Mouse (Mus musculus): ENCODE measurements around the gene Cybc1.

The Cybc1 gene

GRCm38 (mm10) chr11:121229018-121229439, at the start of gene Cybc1:
Gene Cybc1 (minus strand): TSS chr11:121229322.
- DNase-seq: peak; percentile 55

- no peak for DNase-seq
Observed at GRCm38 (mm10) chr11:121278011-121278410, 48.9 kb upstream of the Cybc1 start.

- no peak for DNase-seq
Observed at GRCm38 (mm10) chr11:121277516-121277915, 48.4 kb upstream of the Cybc1 start.

GRCm38 (mm10) chr11:121261074-121261473, 32.0 kb upstream of the Cybc1 start:
- no peak for DNase-seq

- peak; percentile 30 for DNase-seq
Observed at GRCm38 (mm10) chr11:121260211-121260906, 31.2 kb upstream of the Cybc1 start.

- peak; percentile 95 for DNase-seq
Observed at GRCm38 (mm10) chr11:121259160-121260100, 30.3 kb upstream of the Cybc1 start, which contains the start of gene Foxk2. Gene Foxk2 (plus strand): TSS chr11:121259990.

GRCm38 (mm10) chr11:121250196-121250595, 21.1 kb upstream of the Cybc1 start:
- no peak for DNase-seq

GRCm38 (mm10) chr11:121239669-121240068, 10.5 kb upstream of the Cybc1 start:
- DNase-seq: no peak

GRCm38 (mm10) chr11:121237345-121238128, 8.4 kb upstream of the Cybc1 start:
- peak; percentile 22 for DNase-seq

- peak; percentile 97 for DNase-seq
Observed at GRCm38 (mm10) chr11:121236564-121237344, 7.6 kb upstream of the Cybc1 start, which contains the start of gene Narf. Gene Narf (plus strand): TSS chr11:121237253.

- DNase-seq: peak; percentile 36
Observed at GRCm38 (mm10) chr11:121235475-121236238, 6.5 kb upstream of the Cybc1 start.

GRCm38 (mm10) chr11:121232706-121233105, 3.6 kb upstream of the Cybc1 start:
- no peak for DNase-seq

GRCm38 (mm10) chr11:121231628-121232291, 2.6 kb upstream of the Cybc1 start:
- DNase-seq: peak; percentile 25

- no peak for DNase-seq
Observed at GRCm38 (mm10) chr11:121231191-121231590, 2.1 kb upstream of the Cybc1 start.

- no peak for DNase-seq
Observed at GRCm38 (mm10) chr11:121228129-121229017, 749 bp downstream of the Cybc1 start.

GRCm38 (mm10) chr11:121221321-121222010, 7.7 kb downstream of the Cybc1 start:
- DNase-seq: no peak

- DNase-seq: no peak
Observed at GRCm38 (mm10) chr11:121220771-121221170, 8.4 kb downstream of the Cybc1 start.

- DNase-seq: no peak
Observed at GRCm38 (mm10) chr11:121219776-121220175, 9.3 kb downstream of the Cybc1 start.

- no peak for DNase-seq
Observed at GRCm38 (mm10) chr11:121216831-121217230, 12.3 kb downstream of the Cybc1 start.
